Mouse (Mus musculus): ENCODE data around the gene Tmem178b. TPM values are rescaled to one million over a fixed set of nuclear protein-coding genes. Genes with fewer than 3 reads are reported as not detected.
A peak's percentile ranks its signal among the peaks of the same experiment; 100 is the strongest.

Tmem178b gene
- total and polyA plus RNA-seq, 2 experiments from 2014 or later, result 31.3 to 159 TPM

DNA sequence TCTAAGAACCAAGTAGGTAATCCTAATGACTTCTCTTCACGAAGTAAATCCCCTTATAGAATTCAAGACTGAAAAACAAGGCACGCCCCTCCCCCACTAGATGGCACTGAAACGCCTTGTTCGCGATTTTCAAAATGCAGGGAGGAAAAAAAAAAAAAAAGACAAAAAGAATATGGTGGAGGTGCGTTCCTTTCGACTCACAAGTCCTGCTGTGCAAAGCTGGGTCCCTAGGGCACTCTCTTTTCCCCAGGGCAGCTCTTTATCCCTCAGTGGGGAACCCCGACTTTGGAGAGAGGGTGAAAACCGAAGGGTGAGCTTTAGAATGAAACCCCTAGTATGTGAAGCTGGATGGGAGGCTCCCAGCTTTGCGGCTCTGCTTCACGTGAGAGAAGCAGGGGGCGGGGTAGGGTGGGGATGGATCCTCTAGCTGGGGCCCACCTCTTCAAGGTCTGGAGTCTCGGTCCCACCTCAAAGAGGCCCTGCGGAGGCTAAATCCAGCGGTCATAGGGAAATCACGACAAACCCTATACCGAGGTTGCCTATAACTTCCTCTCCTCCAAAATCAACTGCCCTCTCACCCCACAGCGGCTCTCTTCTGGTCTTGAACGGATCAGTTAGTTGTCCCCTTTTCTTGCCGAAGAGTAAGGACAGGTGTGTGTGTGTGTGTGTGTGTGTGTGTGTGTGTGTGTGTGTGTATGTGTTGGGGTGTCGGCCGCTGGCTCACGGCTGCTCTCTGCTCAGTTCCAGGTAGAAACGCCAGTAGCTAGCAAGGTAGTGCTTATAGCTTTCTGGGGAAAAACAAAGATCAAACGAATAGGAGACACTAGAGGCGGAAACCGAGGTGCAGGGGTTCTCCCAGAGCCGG, 2.6 kb upstream of the Tmem178b start:
- ATAC-seq (ENCODE audit: low FRiP score) (peak; percentile 35; the same call in 1 of the 2 replicates), DNase-seq (ENCODE audit: low spot score) (peak; percentile 89)
- WGBS, result under 1% methylated on average over 28 of the region's 28 CpGs
- TF ChIP-seq CTCF (IDR thresholded peaks at IDR 0.05), result peak; percentile 80
- Histone ChIP-seq H3K27me3 (ENCODE audit: insufficient read depth, low read length) (no peaks in the 10 kb centered on the region), H3K27ac (ENCODE audit: low read depth, low read length) (peak overlapping the region; percentile 97), H3K36me3 (ENCODE audit: insufficient read depth, low read length) (no peaks in the 10 kb centered on the region), H3K9ac (replicated peaks; ENCODE audit: low read length, poor library complexity, severe bottlenecking) (peak overlapping the region; percentile 86), H3K4me2 (ENCODE audit: low read depth, low read length, poor library complexity, severe bottlenecking) (peak overlapping the region; percentile 87), H3K9me3 (ENCODE audit: low read length) (no peaks in the 10 kb centered on the region), H3K4me3 (ENCODE audit: low read depth, low read length) (peak overlapping the region; percentile 86), H3K4me1 (ENCODE audit: insufficient read depth, low read length) (no peaks in the 10 kb centered on the region; the same call in 1 of the 2 replicates)

DNA sequence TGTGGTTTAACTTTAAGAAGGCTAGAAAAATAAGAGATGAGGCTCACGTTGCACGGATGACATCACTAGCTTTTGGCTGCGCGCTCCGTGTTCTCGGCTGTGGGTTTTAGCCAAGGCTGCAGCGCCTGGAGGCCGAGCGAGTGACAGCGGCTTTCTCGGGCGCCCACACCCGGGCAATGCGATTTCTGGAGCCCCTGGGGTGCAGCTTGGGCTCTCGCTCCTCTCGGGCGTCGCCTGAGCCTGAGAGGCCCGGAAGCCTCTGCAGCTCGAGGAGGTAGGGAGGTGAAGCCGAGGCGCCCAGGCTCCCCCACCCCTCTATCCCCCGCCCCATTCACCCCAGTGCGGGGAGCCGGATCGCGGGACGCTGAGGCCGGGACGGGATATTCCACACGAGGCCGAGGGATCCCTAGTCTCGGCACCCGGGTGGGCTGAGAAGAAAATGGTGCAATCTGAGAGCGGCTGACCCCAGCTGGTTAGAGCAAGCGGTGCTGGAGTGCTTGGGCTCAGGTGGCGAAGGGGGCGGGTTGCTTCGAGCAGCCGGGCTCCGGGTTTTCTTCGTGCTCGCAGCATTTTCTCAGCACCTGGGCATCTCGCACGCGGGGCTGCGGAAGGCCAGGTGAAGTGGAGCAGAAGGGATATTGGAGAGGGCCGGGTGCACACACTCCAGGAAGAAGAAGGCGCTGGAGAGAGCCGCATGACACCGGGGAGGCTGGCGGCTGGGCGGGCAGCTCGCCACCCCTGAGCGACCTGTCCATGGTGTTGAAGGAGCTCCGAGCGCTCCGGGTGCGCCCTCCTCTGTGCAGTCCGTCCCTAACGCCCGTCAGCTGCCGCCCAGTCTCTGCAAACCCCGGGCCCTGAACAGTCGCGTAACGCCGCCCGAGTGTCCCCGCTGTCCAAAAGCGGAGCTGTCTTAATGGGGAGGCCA, 1.4 kb upstream of the Tmem178b start:
- DNase-seq (ENCODE audit: low spot score) (peak; percentile 94), ATAC-seq (ENCODE audit: low FRiP score) (peak; percentile 82)
- H3K27ac ChIP-seq (ENCODE audit: low read depth, low read length), result peak overlapping the region; percentile 97
- H3K4me3 ChIP-seq (ENCODE audit: low read depth, low read length), result peak overlapping the region; percentile 86
- H3K27me3 ChIP-seq (ENCODE audit: insufficient read depth, low read length), result no peaks in the 10 kb centered on the region
- no peaks in the 10 kb centered on the region for H3K9me3 ChIP-seq (ENCODE audit: low read length)
- TF ChIP-seq CTCF (IDR thresholded peaks at IDR 0.05), result peak; percentile 5
- under 1% methylated on average over 68 of the region's 71 CpGs for WGBS
- peak overlapping the region; percentile 87 for H3K4me2 ChIP-seq (ENCODE audit: low read depth, low read length, poor library complexity, severe bottlenecking)
- peak overlapping the region; percentile 86 for H3K9ac ChIP-seq (replicated peaks; ENCODE audit: low read length, poor library complexity, severe bottlenecking)
- H3K36me3 ChIP-seq (ENCODE audit: insufficient read depth, low read length), result no peaks in the 10 kb centered on the region
- H3K4me1 ChIP-seq (ENCODE audit: insufficient read depth, low read length), result no peaks in the 10 kb centered on the region; the same call in 1 of the 2 replicates

DNA sequence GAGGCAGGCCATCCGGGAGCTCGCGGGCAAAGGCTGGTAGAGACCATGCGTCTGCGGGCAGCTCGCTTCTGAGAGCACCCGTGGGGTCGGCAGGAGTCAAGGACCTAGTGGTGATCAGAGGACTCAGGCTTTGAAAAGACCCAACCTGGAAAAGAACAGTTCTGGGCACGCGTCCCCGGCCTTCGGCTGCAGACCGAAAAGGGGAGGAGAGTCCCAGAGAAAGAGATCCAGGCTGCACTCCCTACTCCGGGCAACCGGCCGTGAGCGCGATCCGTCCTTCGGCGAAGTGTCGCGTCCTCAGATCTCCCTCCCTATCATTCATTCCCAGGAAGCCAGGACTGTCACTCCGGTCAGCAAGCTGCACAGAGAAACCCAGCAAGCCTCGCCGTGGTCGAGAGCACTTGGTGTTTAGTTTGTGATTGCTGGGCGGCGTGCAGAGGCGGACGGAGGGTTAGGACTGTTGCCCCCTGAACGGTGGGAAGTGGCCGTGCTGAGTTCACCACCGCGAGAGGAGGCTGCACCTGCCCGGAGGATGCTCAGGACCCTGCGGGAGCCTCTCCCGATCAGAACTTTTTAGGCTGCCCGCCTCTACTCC, 668 bp upstream of the Tmem178b start:
- Histone ChIP-seq H3K27me3 (ENCODE audit: insufficient read depth, low read length) (no peaks in the 10 kb centered on the region), H3K36me3 (ENCODE audit: insufficient read depth, low read length) (no peaks in the 10 kb centered on the region), H3K27ac (ENCODE audit: low read depth, low read length) (peak overlapping the region; percentile 97), H3K4me3 (ENCODE audit: low read depth, low read length) (peak overlapping the region; percentile 86), H3K4me1 (ENCODE audit: insufficient read depth, low read length) (no peaks in the 10 kb centered on the region; the same call in 1 of the 2 replicates), H3K9me3 (ENCODE audit: low read length) (no peaks in the 10 kb centered on the region), H3K9ac (replicated peaks; ENCODE audit: low read length, poor library complexity, severe bottlenecking) (peak overlapping the region; percentile 86), H3K4me2 (ENCODE audit: low read depth, low read length, poor library complexity, severe bottlenecking) (peak overlapping the region; percentile 87)
- ATAC-seq (ENCODE audit: low FRiP score), result peak; percentile 15
- DNase-seq (ENCODE audit: low spot score), result peak; percentile 52
- under 1% methylated on average over 39 of the region's 39 CpGs for WGBS
- no peak for TF ChIP-seq CTCF (IDR thresholded peaks at IDR 0.05)

DNA sequence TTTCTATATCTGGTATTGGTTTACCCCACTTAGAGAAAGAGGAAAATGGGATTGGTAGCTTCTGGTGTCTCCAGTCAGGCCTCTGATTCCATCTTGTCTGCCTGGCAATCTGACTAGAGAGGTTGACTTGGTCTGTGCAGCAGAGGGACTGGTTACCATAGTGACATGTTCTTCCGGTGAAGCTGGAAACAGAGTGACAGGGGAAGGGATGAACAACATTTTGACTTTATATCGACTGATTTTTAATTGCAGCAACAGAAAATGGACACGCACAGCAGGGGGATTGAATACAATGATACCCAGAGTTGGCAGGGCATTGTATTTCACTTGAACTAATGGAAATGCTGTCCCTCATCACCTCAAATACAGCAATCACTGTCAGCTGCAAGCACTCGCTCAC, 2.1 kb downstream of the Tmem178b start:
- Histone ChIP-seq H3K27me3 (ENCODE audit: insufficient read depth, low read length) (no peaks in the 10 kb centered on the region), H3K4me2 (ENCODE audit: low read depth, low read length, poor library complexity, severe bottlenecking) (peak overlapping the region; percentile 87), H3K36me3 (ENCODE audit: insufficient read depth, low read length) (no peaks in the 10 kb centered on the region), H3K4me3 (ENCODE audit: low read depth, low read length) (peak overlapping the region; percentile 86), H3K27ac (ENCODE audit: low read depth, low read length) (peak overlapping the region; percentile 2; the same call in 1 of the 2 replicates), H3K9ac (replicated peaks; ENCODE audit: low read length, poor library complexity, severe bottlenecking) (peak overlapping the region; percentile 40), H3K4me1 (ENCODE audit: insufficient read depth, low read length) (no peaks in the 10 kb centered on the region; the same call in 1 of the 2 replicates), H3K9me3 (ENCODE audit: low read length) (no peaks in the 10 kb centered on the region)
- ATAC-seq (ENCODE audit: low FRiP score) (no peak), DNase-seq (ENCODE audit: low spot score) (peak; percentile 77)
- no peak; the same call in 1 of the 2 replicates for TF ChIP-seq CTCF (IDR thresholded peaks at IDR 0.05)
- 15% methylated on average over 4 of the region's 4 CpGs for WGBS

DNA sequence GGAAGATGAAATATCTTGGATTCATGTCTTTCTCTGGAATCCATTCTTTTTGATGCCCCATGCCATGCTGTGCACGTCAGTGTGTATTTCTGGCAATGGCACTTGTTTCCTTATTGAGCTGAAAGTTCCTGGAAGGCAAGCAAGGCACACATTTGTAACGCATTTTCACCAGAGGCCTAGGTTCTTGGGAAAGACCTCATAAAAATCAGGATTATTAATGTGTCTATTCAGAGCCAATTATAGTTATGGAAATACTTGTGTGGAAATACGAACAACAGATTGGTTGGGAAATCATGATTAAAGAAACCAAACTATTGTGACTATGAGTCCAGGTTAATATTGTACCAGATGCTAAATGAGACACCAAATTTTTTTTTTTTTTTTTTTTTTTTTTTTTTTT, 3.4 kb downstream of the Tmem178b start:
- H3K4me3 ChIP-seq (ENCODE audit: low read depth, low read length), result peak overlapping the region; percentile 8; the same call in 1 of the 2 replicates
- no peaks in the 10 kb centered on the region; the same call in 1 of the 2 replicates for H3K4me1 ChIP-seq (ENCODE audit: insufficient read depth, low read length)
- H3K27ac ChIP-seq (ENCODE audit: low read depth, low read length), result no peak overlapping the region
- no peak for ATAC-seq (ENCODE audit: low FRiP score)
- H3K36me3 ChIP-seq (ENCODE audit: insufficient read depth, low read length), result no peaks in the 10 kb centered on the region
- H3K4me2 ChIP-seq (ENCODE audit: low read depth, low read length, poor library complexity, severe bottlenecking), result peak overlapping the region; percentile 87
- H3K9ac ChIP-seq (replicated peaks; ENCODE audit: low read length, poor library complexity, severe bottlenecking), result no peak overlapping the region
- no peaks in the 10 kb centered on the region for H3K9me3 ChIP-seq (ENCODE audit: low read length)
- no peak for TF ChIP-seq CTCF (IDR thresholded peaks at IDR 0.05)
- WGBS, result 56% methylated on average over 3 of the region's 3 CpGs
- no peaks in the 10 kb centered on the region for H3K27me3 ChIP-seq (ENCODE audit: insufficient read depth, low read length)
- DNase-seq (ENCODE audit: low spot score), result no peak
